Mouse (Mus musculus) left cerebral cortex, adult 6 months (tissue): ENCODE measurements around the gene Crocc. TPM values are rescaled to one million over a fixed set of nuclear protein-coding genes. Genes with fewer than 3 reads are reported as not detected.

Source experiments
- long read RNA-seq, 2 experiments: library from polyadenylated mRNA; unstranded; transcript quantifications; one replicate each; pipeline ENCODE4 v2.0.0; 2019 to 2020
- polyA plus RNA-seq: library from polyadenylated mRNA; unstranded; fragments of <200 nt; fragmentation: Nextera tagmentation; gene quantifications from 2 replicates; pipeline ENCODE4 v1.2.3, GENCODE M21; 2021

Crocc gene
- polyA plus RNA-seq: 2.4 and 3.1 TPM in 2 replicates
- long read RNA-seq, experiment 1, partial matches to known transcripts: 5 of 10 reads
- long read RNA-seq, experiment 1, other reads (novel, unspliced or antisense): 4 of 10 reads
- long read RNA-seq, experiment 2, partial matches to known transcripts: 8 of 10 reads
- long read RNA-seq, experiment 2, other reads (novel, unspliced or antisense): 2 of 10 reads

DNA sequence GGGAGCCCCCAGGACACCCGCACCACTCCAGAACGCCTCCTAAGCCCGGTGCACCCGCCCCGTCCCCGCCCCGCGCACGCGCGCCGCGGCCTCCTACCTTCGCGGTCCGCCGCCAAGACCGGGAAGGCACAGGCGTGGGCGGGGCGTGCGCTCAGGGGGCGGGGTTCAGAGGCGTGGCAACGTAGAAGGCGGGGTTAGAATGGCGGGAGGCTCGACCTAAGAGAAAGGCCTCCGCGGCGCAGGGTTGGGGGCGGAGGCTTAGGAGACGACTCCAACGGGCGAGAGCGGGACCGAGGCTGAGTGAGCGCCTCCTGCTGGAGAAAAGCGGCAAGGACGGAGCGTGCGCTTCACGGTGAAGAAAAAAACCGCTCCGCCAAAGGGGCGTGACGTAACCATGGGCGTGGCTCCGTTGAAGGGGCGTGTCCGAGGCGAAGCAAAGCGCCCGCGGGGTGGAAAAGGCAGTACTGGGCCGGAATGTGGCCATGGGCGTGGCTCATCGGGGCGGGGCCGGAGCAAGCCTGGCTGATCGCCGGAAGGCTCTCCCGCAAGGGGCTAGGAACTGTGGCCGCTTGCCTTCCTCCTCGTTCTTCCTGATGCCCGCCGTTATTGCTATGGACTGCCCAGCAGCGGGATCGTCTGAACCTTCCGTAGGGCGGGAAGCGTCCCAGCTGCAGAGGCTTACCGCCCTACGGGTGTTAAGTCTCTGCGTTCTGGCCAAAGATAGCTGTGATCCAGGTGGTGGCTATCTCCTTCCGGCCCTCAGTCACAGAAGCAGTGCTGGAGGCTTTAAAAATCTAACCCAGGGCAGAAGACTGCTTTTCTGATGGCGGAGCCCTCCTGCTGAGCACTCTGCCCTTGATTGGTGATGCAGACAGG lies at the start of gene Crocc:
TSS of gene Crocc (minus strand) at position 125 of the 876 bp plus-strand sequence.

DNA sequence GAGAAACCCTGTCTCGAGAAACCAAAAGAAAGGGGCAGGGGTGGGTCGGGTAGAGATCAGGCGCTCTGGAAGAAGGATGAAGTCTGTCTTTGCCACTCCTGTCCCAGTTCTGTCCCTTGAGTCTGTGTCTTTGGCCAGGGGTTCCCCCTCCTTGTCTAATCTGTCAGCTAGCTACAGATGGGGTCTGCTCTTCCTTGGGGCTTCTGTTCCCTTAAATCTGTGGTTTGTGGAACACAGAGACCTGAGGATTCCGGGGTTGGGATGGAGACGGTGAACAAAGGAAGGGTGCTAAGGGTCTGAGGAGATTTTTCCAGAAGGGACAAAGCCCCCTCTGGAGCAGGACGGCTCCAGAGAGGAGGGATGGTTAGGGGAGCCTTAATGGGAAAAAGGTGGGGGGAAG lies 27.7 kb upstream of the Crocc start, which contains the start of gene Spata21:
TSS of gene Spata21 (plus strand) at position 301 of the 400 bp plus-strand sequence.

DNA sequence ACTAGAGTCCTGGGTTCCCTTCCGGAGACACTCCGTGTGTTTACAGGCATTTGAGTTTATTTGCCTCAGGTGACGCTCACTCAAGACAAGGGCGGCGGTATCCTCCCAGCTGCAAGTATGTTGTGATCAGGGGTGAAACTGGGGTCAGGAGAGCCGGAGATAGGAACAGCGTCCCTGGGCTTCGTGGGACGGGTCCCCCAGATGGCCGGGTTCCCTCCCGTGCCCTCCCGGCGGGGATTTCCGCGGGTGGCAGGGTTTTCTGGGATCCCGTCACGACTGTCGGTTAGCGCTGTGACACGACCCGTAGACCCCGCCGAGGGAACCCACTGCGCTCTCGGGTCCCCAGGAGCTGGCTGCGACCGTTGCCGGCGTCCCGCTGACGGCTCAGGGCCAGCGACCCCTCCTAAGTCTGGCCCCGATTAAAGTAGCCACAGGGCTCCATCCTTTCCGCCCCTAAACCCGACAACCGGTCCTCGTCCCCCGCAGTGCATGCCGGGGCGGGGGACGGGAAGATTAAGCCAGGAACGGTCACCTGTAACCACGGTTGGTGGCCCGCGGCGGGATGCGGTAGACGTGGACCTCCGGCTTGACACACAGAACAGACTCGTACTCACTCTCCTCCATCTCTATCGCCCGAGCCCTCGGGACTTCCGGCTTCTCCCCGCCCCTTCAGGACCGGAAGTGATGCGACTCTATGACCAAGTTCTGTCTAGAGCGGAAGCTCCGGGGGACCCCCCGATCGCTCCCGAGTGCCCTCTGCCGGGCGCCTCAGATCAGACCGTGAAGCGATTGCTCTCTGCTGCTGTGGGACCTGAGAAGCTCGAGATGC lies 17.5 kb upstream of the Crocc start, which contains the start of gene Necap2:
TSS of gene Necap2 (minus strand) at position 677 of the 829 bp plus-strand sequence.

DNA sequence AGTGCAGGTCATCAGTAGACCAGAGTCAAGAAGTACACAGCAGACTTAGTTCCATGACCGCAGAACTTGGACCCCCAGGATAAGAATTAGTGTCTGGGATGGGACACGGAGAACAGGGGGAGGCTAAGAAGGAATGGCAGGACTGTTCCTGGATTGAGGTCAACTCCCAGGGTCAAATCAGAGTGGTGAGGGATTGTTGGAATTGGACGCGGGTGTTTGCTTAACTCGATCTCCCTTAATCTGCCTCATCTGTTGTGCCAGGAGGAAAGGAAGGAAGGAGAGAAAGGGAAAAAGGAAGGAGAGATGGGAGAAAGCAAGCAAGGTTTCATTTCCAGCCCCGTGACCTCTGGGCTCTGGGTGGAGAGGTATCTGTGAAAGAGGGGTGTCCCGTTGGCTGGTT lies 50.2 kb downstream of the Crocc start, which contains the start of gene Mfap2:
TSS of gene Mfap2 (plus strand) at position 301 of the 400 bp plus-strand sequence.

DNA sequence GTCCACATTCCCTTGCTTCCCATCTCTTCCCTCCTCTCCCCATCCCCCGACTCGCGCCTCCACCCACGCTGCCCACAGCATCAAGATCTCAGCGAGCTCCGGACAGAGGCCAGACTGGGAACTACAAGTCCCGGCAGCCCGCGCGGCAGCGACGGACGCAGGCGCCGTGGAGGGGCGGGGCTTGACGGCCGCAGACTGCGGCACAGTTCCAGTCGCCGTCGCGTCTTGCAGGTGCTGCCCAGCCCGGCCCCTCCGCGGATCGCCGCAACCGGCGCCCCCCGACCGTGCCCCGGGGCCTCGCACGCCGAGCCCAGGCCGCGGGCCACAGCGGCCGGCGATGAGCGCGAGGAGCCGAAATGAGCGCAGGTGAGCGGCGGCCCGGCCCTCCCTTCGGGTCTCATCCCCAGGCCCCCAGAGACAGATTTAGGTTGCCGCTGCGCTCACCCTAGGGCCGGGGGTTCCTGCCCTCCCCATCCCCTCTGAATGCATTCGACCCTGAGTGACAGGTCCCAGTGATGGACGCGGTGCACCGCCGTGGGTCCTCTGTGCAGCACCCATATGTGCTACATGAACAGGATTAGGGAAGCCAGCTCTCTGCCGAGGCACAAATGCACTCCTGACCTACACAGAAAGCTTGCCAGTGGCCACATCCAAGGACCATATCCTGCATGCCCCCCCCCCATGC lies 73.5 kb downstream of the Crocc start, which contains the start of gene Atp13a2:
TSS of gene Atp13a2 (plus strand) at position 163 of the 685 bp plus-strand sequence.

Other genes with a start within 250 kb of the Crocc start
- not detected in 2 replicates for gene Padi3, start 249.9 kb downstream of the Crocc start, polyA plus RNA-seq
- gene Padi1, start 214.8 kb downstream of the Crocc start, polyA plus RNA-seq: not detected in 2 replicates
- 5.2 and 6.3 TPM in 2 replicates for gene Padi2, start 154.2 kb downstream of the Crocc start, polyA plus RNA-seq
- gene Sdhb, start 99.3 kb downstream of the Crocc start, polyA plus RNA-seq: 498 and 587 TPM in 2 replicates
- gene Atp13a2, start 73.7 kb downstream of the Crocc start, polyA plus RNA-seq: 30.7 and 37.4 TPM in 2 replicates
- 2.8 and 4.3 TPM in 2 replicates for gene Mfap2, start 50.1 kb downstream of the Crocc start, polyA plus RNA-seq
- gene Necap2, start 17.8 kb upstream of the Crocc start, polyA plus RNA-seq: 35.0 and 36.6 TPM in 2 replicates
- 0.24 and 0.29 TPM in 2 replicates for gene Spata21, start 27.8 kb upstream of the Crocc start, polyA plus RNA-seq
- 11.6 and 18.7 TPM in 2 replicates for gene Szrd1, start 79.2 kb upstream of the Crocc start, polyA plus RNA-seq
- gene Fbxo42, start 87.4 kb upstream of the Crocc start, polyA plus RNA-seq: 11.2 TPM in 2 replicates
- gene Rsg1, start 153.4 kb upstream of the Crocc start, polyA plus RNA-seq: 4.0 and 4.5 TPM in 2 replicates
- gene Arhgef19, start 178.9 kb upstream of the Crocc start, polyA plus RNA-seq: 3.6 and 17.0 TPM in 2 replicates
- 0.07 and 0.16 TPM in 2 replicates for gene Epha2, start 240.7 kb upstream of the Crocc start, polyA plus RNA-seq